Mouse (Mus musculus): Measurements from ENCODE around the gene E130218I03Rik. TPM values are rescaled to one million over a fixed set of nuclear protein-coding genes. Genes with fewer than 3 reads are reported as not detected.
A peak's percentile ranks its signal among the peaks of the same experiment; 100 is the strongest.

The E130218I03Rik gene
- total RNA-seq, 2 experiments from 2014 or later, result not detected

DNA sequence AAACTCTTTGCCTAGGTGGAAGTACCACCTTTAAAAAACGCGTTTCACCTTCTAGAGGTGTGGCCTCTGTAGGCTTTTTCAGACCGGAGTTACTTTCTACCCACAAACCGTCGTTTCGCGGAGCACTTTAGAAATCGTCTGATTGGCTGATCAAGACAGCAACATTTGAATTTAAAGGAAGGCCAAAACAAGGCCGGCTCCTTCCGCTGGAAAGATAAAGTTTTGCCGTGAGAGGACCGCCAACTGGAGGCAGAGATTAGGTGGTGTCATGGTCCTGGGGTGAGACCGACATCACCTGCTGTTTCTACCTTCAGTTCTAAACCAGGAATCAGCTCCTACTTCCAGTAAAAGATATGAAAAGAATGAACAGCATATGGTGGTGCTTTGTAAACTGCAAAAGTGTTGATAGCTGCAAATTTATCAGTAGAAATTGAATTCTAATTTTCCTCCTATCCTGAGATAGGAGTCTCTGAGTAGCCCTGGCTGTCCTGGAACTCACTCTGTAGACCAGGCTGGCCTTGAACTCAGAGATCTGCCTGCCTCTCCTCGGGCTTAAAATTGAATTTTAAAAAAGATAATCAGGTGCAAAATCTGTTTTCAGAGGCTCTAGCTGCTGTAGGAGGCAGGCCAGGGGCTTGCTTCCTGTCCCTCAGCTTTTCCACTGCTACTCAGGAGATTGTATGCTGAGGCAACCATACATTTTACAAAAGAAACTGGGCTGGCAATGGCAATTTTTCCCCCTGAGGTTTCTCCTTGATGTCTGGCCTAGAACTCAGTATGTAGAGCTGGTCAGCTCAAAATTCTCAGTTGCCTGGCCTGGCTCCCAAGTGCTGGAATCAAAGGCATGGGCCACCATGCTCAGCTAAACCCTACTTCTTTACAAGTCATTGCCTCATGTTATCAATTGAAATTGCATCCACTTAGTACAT lies 30.2 kb downstream of the E130218I03Rik start:
- no peak for DNase-seq (ENCODE audit: low spot score in 2 of 2)
- H3K27ac ChIP-seq, result no peak overlapping the region

DNA sequence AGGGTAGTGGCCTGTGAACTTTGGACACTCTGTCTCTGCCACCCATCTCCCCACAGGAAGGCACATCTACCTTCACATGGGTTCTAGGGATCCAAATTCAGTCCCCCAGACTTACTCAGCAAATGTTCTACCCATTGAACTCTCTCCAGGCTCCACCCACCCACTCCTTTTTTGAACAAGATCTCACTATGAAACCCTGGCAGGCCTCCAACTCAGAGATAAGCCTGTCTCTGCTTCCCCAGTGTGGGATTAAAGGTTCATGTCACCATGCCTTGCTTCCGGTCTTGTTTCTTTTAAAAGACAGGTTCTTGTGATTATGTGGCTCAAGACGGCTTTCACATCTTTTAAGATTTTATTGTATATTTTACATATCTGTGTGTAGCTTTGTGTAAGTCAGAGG lies 41.5 kb downstream of the E130218I03Rik start:
- Histone ChIP-seq H3K4me3 (no peak overlapping the region), H3K27ac (no peak overlapping the region)
- no peak for DNase-seq (ENCODE audit: low spot score in 2 of 2)
- no peak for TF ChIP-seq CTCF (conservative IDR thresholded peaks at IDR 0.05)

More for the DNA sequence above, 30.2 kb downstream of the E130218I03Rik start:
- TF ChIP-seq CTCF (conservative IDR thresholded peaks at IDR 0.05), result no peak
- no peak overlapping the region for H3K4me3 ChIP-seq

DNA sequence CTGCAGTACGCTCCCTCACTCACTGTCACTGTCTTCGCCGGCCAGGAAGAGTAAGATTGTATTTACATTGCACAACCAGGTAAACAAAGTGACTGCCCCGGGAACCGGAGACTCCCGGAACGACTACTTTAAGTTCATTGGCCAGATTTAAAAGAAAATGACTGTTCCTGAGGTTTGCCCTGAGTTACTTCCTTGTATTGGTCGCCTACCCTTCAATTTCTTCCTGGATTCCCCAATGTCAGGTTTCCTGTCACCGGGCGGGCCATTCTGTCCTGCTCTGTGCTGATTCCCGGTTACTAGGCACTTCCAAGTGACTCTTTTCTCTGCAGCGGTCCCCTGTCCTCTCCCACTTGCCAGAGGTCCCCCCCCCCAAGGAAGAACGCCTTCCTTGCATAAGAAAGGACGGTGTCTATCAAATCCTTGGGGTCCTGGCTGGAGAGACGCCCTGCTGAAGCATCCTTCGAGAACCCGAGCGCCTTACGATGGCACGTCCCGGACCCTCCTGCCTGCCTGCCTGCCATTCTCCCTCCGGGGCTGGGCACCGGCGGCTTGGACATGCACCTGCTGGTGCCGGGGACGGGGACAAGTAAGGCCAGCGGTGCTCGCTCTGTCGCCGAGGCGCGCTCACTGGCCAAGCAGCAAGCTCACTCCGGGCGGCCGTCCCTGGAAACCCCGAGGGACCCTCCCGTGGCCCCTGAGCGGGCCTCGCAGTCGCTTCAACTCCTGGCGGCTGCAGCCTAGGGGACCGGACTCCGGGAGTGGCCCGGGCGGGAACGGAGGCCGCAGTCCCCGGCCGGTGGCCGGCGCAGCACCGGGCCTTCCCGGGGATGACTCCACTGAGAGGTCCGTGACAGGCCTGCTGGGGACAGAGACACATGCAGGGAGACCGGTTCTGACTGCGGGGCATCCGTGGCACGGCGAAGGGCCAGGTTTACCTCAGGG lies 43.0 kb downstream of the E130218I03Rik start:
- peak overlapping the region; percentile 89 for H3K4me3 ChIP-seq
- DNase-seq (ENCODE audit: low spot score in 2 of 2), result no peak
- H3K27ac ChIP-seq, result peak overlapping the region; percentile 98
- TF ChIP-seq CTCF (conservative IDR thresholded peaks at IDR 0.05), result no peak

DNA sequence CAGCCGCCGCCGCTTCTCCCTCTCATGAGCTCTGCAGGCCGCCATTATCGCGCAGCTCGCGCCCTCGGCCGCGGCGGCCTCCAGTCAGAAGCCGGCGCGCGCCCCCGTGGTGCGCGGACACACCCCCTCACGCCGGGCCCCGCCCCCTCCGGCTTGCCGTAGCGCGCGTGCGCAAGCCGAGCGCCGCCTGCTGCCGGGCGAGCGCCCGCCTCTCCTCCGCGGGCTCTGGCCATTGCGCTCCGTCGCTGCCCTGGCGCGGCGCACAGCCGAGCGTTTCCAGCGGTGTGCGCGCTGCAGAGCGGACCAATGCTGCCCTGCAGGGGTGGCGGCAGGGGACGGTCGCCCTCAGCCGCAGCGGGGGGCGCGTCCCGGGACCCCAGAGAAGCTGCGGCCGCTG lies 43.7 kb downstream of the E130218I03Rik start:
- Histone ChIP-seq H3K4me3 (peak overlapping the region; percentile 89), H3K27ac (peak overlapping the region; percentile 98)
- TF ChIP-seq CTCF (conservative IDR thresholded peaks at IDR 0.05), result peak; percentile 60
- peak; percentile 93 to 99 for DNase-seq (ENCODE audit: low spot score in 2 of 2)

DNA sequence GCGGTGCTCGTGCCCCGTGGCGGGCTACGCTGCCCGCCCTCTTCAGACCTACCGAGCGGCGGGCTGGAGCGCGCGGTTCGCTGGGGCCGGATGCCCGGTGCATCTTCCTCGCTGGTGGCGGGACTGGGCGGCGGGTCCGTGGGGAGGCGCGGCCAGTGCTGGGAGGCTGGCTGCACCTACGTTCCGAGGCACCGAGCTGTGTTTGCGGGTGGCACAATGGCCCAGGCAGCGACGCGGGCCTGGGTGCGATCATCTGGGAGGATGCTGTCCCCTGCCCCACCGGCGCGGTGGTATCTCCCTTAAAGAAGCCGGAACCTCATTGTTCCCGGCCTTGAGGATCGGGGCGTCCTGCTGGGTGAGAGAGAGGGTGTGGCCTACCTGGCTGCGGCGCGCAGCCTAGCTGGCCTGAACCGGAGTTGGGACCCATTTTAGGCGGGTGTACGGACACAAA lies 44.1 kb downstream of the E130218I03Rik start, which contains the start of gene Pdik1l:
Gene Pdik1l, minus strand, starts transcription at position 321 of the 451 bp plus-strand sequence.
- no peak for TF ChIP-seq CTCF (conservative IDR thresholded peaks at IDR 0.05)
- peak; percentile 50 to 66 for DNase-seq (ENCODE audit: low spot score in 2 of 2)
- Histone ChIP-seq H3K27ac (peak within 1 kb of the TSS; percentile 98), H3K4me3 (peak within 1 kb of the TSS; percentile 89)

DNA sequence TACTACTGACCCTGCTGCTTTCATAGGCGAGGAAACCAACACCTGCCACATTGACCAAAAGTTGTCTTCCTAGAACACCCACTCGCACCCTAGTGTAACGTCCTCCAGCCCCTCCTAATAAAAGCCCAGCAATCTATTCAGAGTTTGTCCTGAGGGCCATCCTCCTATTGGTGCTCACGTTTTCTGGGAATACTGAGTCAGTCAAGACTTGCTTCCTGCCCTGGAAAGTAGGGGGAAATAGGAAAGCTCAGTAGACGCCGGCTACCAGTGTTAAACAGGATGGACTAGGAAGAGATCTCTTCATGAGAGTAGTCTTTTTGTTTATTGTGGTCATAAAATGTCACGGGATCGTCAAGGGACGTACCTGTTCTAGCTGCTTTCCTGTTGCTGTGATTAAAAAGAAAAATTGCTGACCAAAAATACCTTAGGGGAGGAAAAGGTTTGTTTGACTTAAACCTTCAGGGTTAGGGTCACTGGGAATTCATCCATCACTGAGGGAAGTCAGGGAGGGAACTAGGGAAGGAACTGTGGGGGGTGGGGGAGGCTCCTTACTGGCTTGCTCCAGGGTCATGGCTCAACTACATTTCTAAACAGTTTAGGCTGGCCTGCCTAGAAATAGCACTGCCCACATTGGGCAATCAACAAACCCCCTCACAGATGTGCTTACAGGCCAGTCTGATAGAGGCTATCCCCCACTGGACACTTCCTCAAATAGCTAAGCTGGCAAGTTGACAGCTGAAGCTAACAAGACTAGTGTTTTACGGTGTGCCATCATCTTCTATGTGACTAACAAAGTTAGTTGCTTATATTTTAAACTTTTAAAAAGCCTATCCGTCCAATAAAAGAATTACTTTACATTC lies 45.2 kb downstream of the E130218I03Rik start:
- TF ChIP-seq CTCF (conservative IDR thresholded peaks at IDR 0.05), result no peak
- DNase-seq (ENCODE audit: low spot score in 2 of 2), result no peak
- H3K4me3 ChIP-seq, result peak overlapping the region; percentile 89
- H3K27ac ChIP-seq, result peak overlapping the region; percentile 98

DNA sequence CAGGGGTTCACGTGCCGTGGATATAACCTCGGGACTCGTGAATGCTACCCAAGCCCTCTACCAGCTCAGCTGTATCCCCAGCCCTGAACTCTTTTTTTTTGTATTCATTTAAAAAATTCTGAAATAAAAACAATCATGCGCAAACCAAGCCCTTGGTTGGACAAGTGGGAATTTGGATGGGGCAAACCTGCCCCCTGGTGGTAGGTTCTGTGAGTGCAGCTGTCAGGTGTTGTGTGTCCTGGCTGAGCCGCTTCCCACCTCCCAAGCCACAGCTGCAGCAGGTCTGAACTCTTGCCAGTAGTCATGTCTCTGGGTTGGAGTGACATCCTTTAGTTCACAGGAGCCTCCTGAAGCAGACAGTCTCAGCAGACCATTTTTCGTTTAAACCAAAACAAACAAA lies 48.6 kb downstream of the E130218I03Rik start:
- H3K27ac ChIP-seq, result no peak overlapping the region
- peak; percentile 93 for TF ChIP-seq CTCF (conservative IDR thresholded peaks at IDR 0.05)
- DNase-seq (ENCODE audit: low spot score in 2 of 2), result peak; percentile 38 to 79
- H3K4me3 ChIP-seq, result no peak overlapping the region

DNA sequence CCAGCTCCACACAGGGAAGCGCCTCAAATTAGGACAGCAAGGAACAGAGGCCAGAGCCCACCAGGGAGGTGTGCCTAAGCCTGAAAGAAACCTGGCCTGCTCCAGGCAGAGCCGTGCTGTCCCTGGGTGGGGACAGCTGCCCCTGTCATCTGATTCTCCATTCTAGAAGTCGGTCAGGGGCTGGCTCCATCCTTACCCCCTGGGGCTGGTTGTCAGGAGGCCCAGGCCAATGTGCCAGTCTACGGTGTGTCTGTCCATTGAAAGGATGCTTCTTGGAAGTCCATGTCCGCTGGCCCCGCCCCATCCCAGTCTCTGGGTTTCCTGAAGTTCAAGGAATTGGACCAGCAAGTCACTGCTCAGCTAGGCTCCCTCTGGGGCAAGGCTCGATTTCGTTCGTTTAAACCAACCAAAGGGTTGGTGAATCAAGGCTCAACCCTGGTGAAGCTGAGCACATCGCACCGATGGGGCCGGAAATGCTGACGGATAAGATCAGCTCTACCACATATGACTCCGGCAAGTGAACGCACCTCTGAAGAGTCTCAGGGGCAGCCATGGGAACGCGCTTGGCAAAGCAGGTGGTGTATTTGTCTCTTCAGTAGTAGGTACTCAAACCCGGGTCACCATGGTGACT lies 49.7 kb downstream of the E130218I03Rik start:
- H3K4me3 ChIP-seq, result no peak overlapping the region
- no peak overlapping the region for H3K27ac ChIP-seq
- TF ChIP-seq CTCF (conservative IDR thresholded peaks at IDR 0.05), result no peak
- no peak for DNase-seq (ENCODE audit: low spot score in 2 of 2)

DNA sequence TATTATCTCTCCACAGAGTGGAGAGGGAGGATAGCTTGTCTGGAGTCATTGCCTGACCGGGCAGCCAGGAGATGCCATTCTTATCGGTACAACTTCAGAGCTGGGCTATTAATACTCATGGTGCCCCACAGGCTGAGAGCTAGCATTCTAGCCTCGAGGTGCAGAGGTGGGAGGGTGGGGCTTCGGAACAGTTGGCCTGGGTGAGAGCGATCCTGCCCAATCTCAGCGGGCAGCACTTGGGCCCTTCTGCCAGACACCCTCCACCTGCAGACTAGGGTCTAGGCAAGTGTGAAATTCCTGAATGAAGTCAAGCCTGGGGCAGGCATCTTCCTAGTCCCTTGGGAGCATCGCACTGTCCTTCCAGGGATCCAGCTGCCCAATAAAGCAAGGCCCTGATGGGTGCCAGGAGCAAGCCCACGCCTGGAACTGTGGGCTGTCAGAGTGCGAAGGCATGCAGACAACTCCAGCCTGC lies 50.3 kb downstream of the E130218I03Rik start:
- no peak for TF ChIP-seq CTCF (conservative IDR thresholded peaks at IDR 0.05)
- Histone ChIP-seq H3K27ac (no peak overlapping the region), H3K4me3 (no peak overlapping the region)
- no peak for DNase-seq (ENCODE audit: low spot score in 2 of 2)

Other genes starting within 250 kb of the E130218I03Rik start
- 10 to 100 TPM; 61.7 to 62.9 TPM for gene Dhdds, start 242.7 kb upstream of the E130218I03Rik start, total RNA-seq (2021)
- gene Lin28a, start 224.8 kb upstream of the E130218I03Rik start, total RNA-seq (2021), result not detected
- not detected for gene Zfp683, start 189.8 kb upstream of the E130218I03Rik start, total RNA-seq (2021)
- 1 to 10 TPM; 2.7 to 3.0 TPM for gene Crybg2, start 182.8 kb upstream of the E130218I03Rik start, total RNA-seq (2021)
- 1 to 10 TPM; 1.1 to 3.8 TPM for gene Cd52, start 148.6 kb upstream of the E130218I03Rik start, total RNA-seq (2021)
- 10 to 100 TPM; 34.0 to 42.4 TPM for gene Ubxn11, start 141.1 kb upstream of the E130218I03Rik start, total RNA-seq (2021)
- 100 to 1,000 TPM; 257 to 267 TPM for gene Sh3bgrl3, start 114.9 kb upstream of the E130218I03Rik start, total RNA-seq (2021)
- gene Cep85, start 56.5 kb upstream of the E130218I03Rik start, total RNA-seq (2021), result 10 to 100 TPM; 14.3 to 17.2 TPM
- gene Gm7534, start 40.7 kb upstream of the E130218I03Rik start, total RNA-seq (2021), result not detected
- gene Catsper4, start 16.3 kb upstream of the E130218I03Rik start, total RNA-seq (2021), result under 1 TPM in 1 of 2 experiments, not detected in 1; 0.90 TPM
- under 1 TPM; 0.38 to 0.66 TPM for gene Cnksr1, start 5.3 kb upstream of the E130218I03Rik start, total RNA-seq (2021)
- 10 to 100 TPM in 1 of 2 experiments, 1 to 10 TPM in 1; 9.0 to 10.0 TPM for gene Zfp593, start 1.9 kb downstream of the E130218I03Rik start, total RNA-seq (2021)
- not detected for gene Gm30191, start 3.3 kb downstream of the E130218I03Rik start, total RNA-seq (2021)
- 1 to 10 TPM; 2.7 to 4.0 TPM for gene Grrp1, start 10.4 kb downstream of the E130218I03Rik start, total RNA-seq (2021)
- gene Pdik1l, start 44.2 kb downstream of the E130218I03Rik start, total RNA-seq (2021), result 10 to 100 TPM; 16.9 to 18.6 TPM
- not detected for gene Trim63, start 71.5 kb downstream of the E130218I03Rik start, total RNA-seq (2021)
- gene Slc30a2, start 99.5 kb downstream of the E130218I03Rik start, total RNA-seq (2021), result not detected
- gene Extl1, start 140.2 kb downstream of the E130218I03Rik start, total RNA-seq (2021), result 10 to 100 TPM; 44.7 to 46.5 TPM
- 1 to 10 TPM; 6.6 to 9.0 TPM for gene Pafah2, start 152.7 kb downstream of the E130218I03Rik start, total RNA-seq (2021)
- 100 to 1,000 TPM; 362 to 369 TPM for gene Stmn1, start 224.7 kb downstream of the E130218I03Rik start, total RNA-seq (2021)